Mouse (Mus musculus): ENCODE data around the gene Ppm1h. TPM values are rescaled to one million over a fixed set of nuclear protein-coding genes. Genes with fewer than 3 reads are reported as not detected.

The Ppm1h gene
- 5.4 and 5.9 TPM in 2 replicates for polyA plus RNA-seq (2014; fragmentation: Nextera tagmentation; extraction: Ambion mirVana)

GRCm38 (mm10) chr10:122678541-122679436 lies at the start of gene Ppm1h:
TSS of gene Ppm1h (plus strand) at chr10:122678762.
- Histone ChIP-seq H3K27ac (ENCODE audit: low read depth, low read length) (peak within 1 kb of the TSS; percentile 71), H3K4me1 (ENCODE audit: control insufficient read depth, insufficient read depth, low read length) (peaks cover 9% of the 10 kb centered on the region; the same call in 1 of the 2 replicates), H3K9ac (ENCODE audit: low read length) (peak within 1 kb of the TSS; percentile 87), H3K27me3 (ENCODE audit: control insufficient read depth, insufficient read depth, low read length) (peaks cover 6% of the 10 kb centered on the region), H3K4me2 (peak within 1 kb of the TSS; percentile 96), H3K4me3 (ENCODE audit: low read depth, low read length) (peak within 1 kb of the TSS; percentile 72), H3K36me3 (ENCODE audit: control insufficient read depth, insufficient read depth, low read length) (no peaks in the 10 kb centered on the region), H3K9me3 (ENCODE audit: control insufficient read depth, low read length) (no peaks in the 10 kb centered on the region)
- DNase-seq (ENCODE audit: low spot score, missing footprints) (peak; percentile 98), ATAC-seq (ENCODE audit: low FRiP score) (peak; percentile 88)
- under 1% methylated on average over 78 of the region's 94 CpGs for WGBS

GRCm38 (mm10) chr10:122629003-122629402 lies 49.6 kb upstream of the Ppm1h start:
- Histone ChIP-seq H3K36me3 (ENCODE audit: control insufficient read depth, insufficient read depth, low read length) (no peaks in the 10 kb centered on the region), H3K9me3 (ENCODE audit: control insufficient read depth, low read length) (no peaks in the 10 kb centered on the region), H3K4me1 (ENCODE audit: control insufficient read depth, insufficient read depth, low read length) (no peaks in the 10 kb centered on the region), H3K9ac (ENCODE audit: low read length) (no peak overlapping the region), H3K27ac (ENCODE audit: low read depth, low read length) (no peak overlapping the region), H3K4me3 (ENCODE audit: low read depth, low read length) (no peak overlapping the region), H3K27me3 (ENCODE audit: control insufficient read depth, insufficient read depth, low read length) (no peaks in the 10 kb centered on the region), H3K4me2 (no peak overlapping the region)
- DNase-seq (ENCODE audit: low spot score, missing footprints) (no peak), ATAC-seq (ENCODE audit: low FRiP score) (no peak)
- WGBS: 69% methylated on average over 4 of the region's 4 CpGs

- Histone ChIP-seq H3K27ac (ENCODE audit: low read depth, low read length) (no peak overlapping the region), H3K27me3 (ENCODE audit: control insufficient read depth, insufficient read depth, low read length) (no peaks in the 10 kb centered on the region), H3K4me1 (ENCODE audit: control insufficient read depth, insufficient read depth, low read length) (no peaks in the 10 kb centered on the region), H3K9me3 (ENCODE audit: control insufficient read depth, low read length) (no peaks in the 10 kb centered on the region), H3K4me3 (ENCODE audit: low read depth, low read length) (no peak overlapping the region), H3K4me2 (no peak overlapping the region), H3K36me3 (ENCODE audit: control insufficient read depth, insufficient read depth, low read length) (no peaks in the 10 kb centered on the region), H3K9ac (ENCODE audit: low read length) (no peak overlapping the region)
- ATAC-seq (ENCODE audit: low FRiP score) (no peak), DNase-seq (ENCODE audit: low spot score, missing footprints) (no peak)
- 92% methylated on average over 4 of the region's 4 CpGs for WGBS
These were observed 38.7 kb upstream of the Ppm1h start for GRCm38 (mm10) chr10:122639879-122640278.

GRCm38 (mm10) chr10:122641263-122641795 lies 37.2 kb upstream of the Ppm1h start:
- no peak overlapping the region for H3K4me3 ChIP-seq (ENCODE audit: low read depth, low read length)
- WGBS: 90% methylated on average over 8 of the region's 8 CpGs
- DNase-seq (ENCODE audit: low spot score, missing footprints): no peak

GRCm38 (mm10) chr10:122642125-122642524 lies 36.4 kb upstream of the Ppm1h start:
- WGBS: 87% methylated on average over 4 of the region's 4 CpGs
- DNase-seq (ENCODE audit: low spot score, missing footprints): no peak
- no peak overlapping the region for H3K9ac ChIP-seq (ENCODE audit: low read length)

More at GRCm38 (mm10) chr10:122641263-122641795, 37.2 kb upstream of the Ppm1h start:
- Histone ChIP-seq H3K27ac (ENCODE audit: low read depth, low read length) (no peak overlapping the region), H3K9me3 (ENCODE audit: control insufficient read depth, low read length) (no peaks in the 10 kb centered on the region), H3K4me2 (no peak overlapping the region), H3K27me3 (ENCODE audit: control insufficient read depth, insufficient read depth, low read length) (no peaks in the 10 kb centered on the region), H3K9ac (ENCODE audit: low read length) (no peak overlapping the region), H3K4me1 (ENCODE audit: control insufficient read depth, insufficient read depth, low read length) (no peaks in the 10 kb centered on the region), H3K36me3 (ENCODE audit: control insufficient read depth, insufficient read depth, low read length) (no peaks in the 10 kb centered on the region)
- no peak for ATAC-seq (ENCODE audit: low FRiP score)

GRCm38 (mm10) chr10:122651932-122652331 lies 26.6 kb upstream of the Ppm1h start:
- ATAC-seq (ENCODE audit: low FRiP score) (no peak), DNase-seq (ENCODE audit: low spot score, missing footprints) (no peak)
- Histone ChIP-seq H3K36me3 (ENCODE audit: control insufficient read depth, insufficient read depth, low read length) (no peaks in the 10 kb centered on the region), H3K27ac (ENCODE audit: low read depth, low read length) (no peak overlapping the region), H3K27me3 (ENCODE audit: control insufficient read depth, insufficient read depth, low read length) (no peaks in the 10 kb centered on the region), H3K4me2 (no peak overlapping the region), H3K9me3 (ENCODE audit: control insufficient read depth, low read length) (no peaks in the 10 kb centered on the region), H3K9ac (ENCODE audit: low read length) (no peak overlapping the region), H3K4me3 (ENCODE audit: low read depth, low read length) (no peak overlapping the region), H3K4me1 (ENCODE audit: control insufficient read depth, insufficient read depth, low read length) (no peaks in the 10 kb centered on the region)
- WGBS: 92% methylated on average over 4 of the region's 4 CpGs

More at GRCm38 (mm10) chr10:122642125-122642524, 36.4 kb upstream of the Ppm1h start:
- no peaks in the 10 kb centered on the region for H3K4me1 ChIP-seq (ENCODE audit: control insufficient read depth, insufficient read depth, low read length)
- H3K9me3 ChIP-seq (ENCODE audit: control insufficient read depth, low read length): no peaks in the 10 kb centered on the region
- H3K27me3 ChIP-seq (ENCODE audit: control insufficient read depth, insufficient read depth, low read length): no peaks in the 10 kb centered on the region
- no peak for ATAC-seq (ENCODE audit: low FRiP score)
- H3K4me2 ChIP-seq: no peak overlapping the region
- H3K36me3 ChIP-seq (ENCODE audit: control insufficient read depth, insufficient read depth, low read length): no peaks in the 10 kb centered on the region
- H3K27ac ChIP-seq (ENCODE audit: low read depth, low read length): no peak overlapping the region
- H3K4me3 ChIP-seq (ENCODE audit: low read depth, low read length): no peak overlapping the region

- DNase-seq (ENCODE audit: low spot score, missing footprints) (no peak), ATAC-seq (ENCODE audit: low FRiP score) (no peak)
- WGBS: 93% methylated on average over 1 of the region's 1 CpGs
- Histone ChIP-seq H3K9ac (ENCODE audit: low read length) (no peak overlapping the region), H3K36me3 (ENCODE audit: control insufficient read depth, insufficient read depth, low read length) (no peaks in the 10 kb centered on the region), H3K9me3 (ENCODE audit: control insufficient read depth, low read length) (no peaks in the 10 kb centered on the region), H3K27ac (ENCODE audit: low read depth, low read length) (no peak overlapping the region), H3K4me1 (ENCODE audit: control insufficient read depth, insufficient read depth, low read length) (no peaks in the 10 kb centered on the region), H3K4me3 (ENCODE audit: low read depth, low read length) (no peak overlapping the region), H3K4me2 (no peak overlapping the region), H3K27me3 (ENCODE audit: control insufficient read depth, insufficient read depth, low read length) (no peaks in the 10 kb centered on the region)
These were observed 26.0 kb upstream of the Ppm1h start for GRCm38 (mm10) chr10:122652578-122652977.

GRCm38 (mm10) chr10:122665652-122666051 lies 12.9 kb upstream of the Ppm1h start:
- Histone ChIP-seq H3K36me3 (ENCODE audit: control insufficient read depth, insufficient read depth, low read length) (no peaks in the 10 kb centered on the region), H3K4me2 (no peak overlapping the region), H3K27me3 (ENCODE audit: control insufficient read depth, insufficient read depth, low read length) (no peaks in the 10 kb centered on the region), H3K9ac (ENCODE audit: low read length) (no peak overlapping the region), H3K4me1 (ENCODE audit: control insufficient read depth, insufficient read depth, low read length) (no peaks in the 10 kb centered on the region), H3K4me3 (ENCODE audit: low read depth, low read length) (no peak overlapping the region), H3K9me3 (ENCODE audit: control insufficient read depth, low read length) (no peaks in the 10 kb centered on the region), H3K27ac (ENCODE audit: low read depth, low read length) (no peak overlapping the region)
- ATAC-seq (ENCODE audit: low FRiP score) (no peak), DNase-seq (ENCODE audit: low spot score, missing footprints) (no peak)
- 97% methylated on average over 1 of the region's 1 CpGs for WGBS

GRCm38 (mm10) chr10:122671253-122671652 lies 7.3 kb upstream of the Ppm1h start:
- Histone ChIP-seq H3K27me3 (ENCODE audit: control insufficient read depth, insufficient read depth, low read length) (no peaks in the 10 kb centered on the region), H3K36me3 (ENCODE audit: control insufficient read depth, insufficient read depth, low read length) (no peaks in the 10 kb centered on the region), H3K4me2 (no peak overlapping the region), H3K4me1 (ENCODE audit: control insufficient read depth, insufficient read depth, low read length) (no peaks in the 10 kb centered on the region), H3K4me3 (ENCODE audit: low read depth, low read length) (no peak overlapping the region), H3K9me3 (ENCODE audit: control insufficient read depth, low read length) (no peaks in the 10 kb centered on the region), H3K9ac (ENCODE audit: low read length) (no peak overlapping the region), H3K27ac (ENCODE audit: low read depth, low read length) (no peak overlapping the region)
- DNase-seq (ENCODE audit: low spot score, missing footprints): no peak
- ATAC-seq (ENCODE audit: low FRiP score): no peak
- WGBS: 78% methylated on average over 2 of the region's 2 CpGs

All from midbrain, embryonic 11.5 days (tissue).